Mouse (Mus musculus) C2C12 (cell line): ENCODE results near the gene Rapgef2. TPM values are rescaled to one million over a fixed set of nuclear protein-coding genes. Genes with fewer than 3 reads are reported as not detected.
"Not testable (repeated sequence)": the region's sequence is repeated elsewhere in the genome, so short reads cannot be mapped to it uniquely, and the experiment has no call there.

Experiments used
- H3K27me3 ChIP-seq: one replicate; pipeline ENCODE4 v1.6.1; 2011; ENCODE audit not compliant: control insufficient read depth, insufficient read depth, insufficient read length
- H3K36me3 ChIP-seq: one replicate; pipeline ENCODE4 v1.6.1; 2011; ENCODE audit not compliant: control insufficient read depth, insufficient read depth
- H3K4me3 ChIP-seq: one replicate; pipeline ENCODE4 v1.5.1; 2011; ENCODE audit warnings: mild to moderate bottlenecking, control low read depth; ENCODE audit not compliant: poor library complexity, insufficient read depth, severe bottlenecking
- H3K79me2 ChIP-seq: one replicate; pipeline ENCODE4 v1.6.1; 2011; ENCODE audit not compliant: control insufficient read depth, insufficient read depth
- H3K79me3 ChIP-seq: one replicate; pipeline ENCODE4 v1.6.1; 2011; ENCODE audit warnings: low read depth, control low read depth
- H3ac ChIP-seq: one replicate; pipeline ENCODE3; 2011; ENCODE audit warnings: low read depth; ENCODE audit not compliant: control insufficient read depth, insufficient read length
- CEBPB ChIP-seq: IDR thresholded peaks from one replicate; pipeline ENCODE4 v1.6.1; 2011; ENCODE audit warnings: low read depth, mild to moderate bottlenecking, control low read depth, moderate library complexity
- CTCF ChIP-seq: IDR thresholded peaks from one replicate; pipeline ENCODE4 v1.5.1; 2011; ENCODE audit not compliant: control insufficient read depth, insufficient read depth, insufficient read length
- FOSL1 ChIP-seq: IDR thresholded peaks from one replicate; pipeline ENCODE4 v1.8.0; 2011; ENCODE audit warnings: mild to moderate bottlenecking, low read length; ENCODE audit not compliant: poor library complexity, insufficient read depth, severe bottlenecking
- MAX ChIP-seq: IDR thresholded peaks from one replicate; pipeline ENCODE4 v1.6.1; 2011; ENCODE audit warnings: mild to moderate bottlenecking, control low read depth
- MYOD1 ChIP-seq: IDR thresholded peaks from one replicate; pipeline ENCODE4 v1.6.1; 2011; ENCODE audit warnings: low read depth; ENCODE audit not compliant: control insufficient read depth, insufficient read length
- MYOG ChIP-seq: IDR thresholded peaks from one replicate; pipeline ENCODE4 v1.6.1; 2011; ENCODE audit not compliant: control insufficient read depth, insufficient read length; ENCODE audit errors: extremely low read depth
- USF1 ChIP-seq: IDR thresholded peaks from one replicate; pipeline ENCODE4 v1.6.1; 2011; ENCODE audit warnings: low read depth, mild to moderate bottlenecking, control low read depth, moderate library complexity
- polyA plus RNA-seq: library from polyadenylated mRNA; unstranded; fragments of >200 nt; fragmentation: generic; extraction: Trizol; gene quantifications from one replicate; pipeline ENCODE4 v1.2.1, GENCODE M21; 2012; ENCODE audit warnings: missing spikeins

Rapgef2 gene
- polyA plus RNA-seq, 1 experiment: 5.6 TPM

DNA sequence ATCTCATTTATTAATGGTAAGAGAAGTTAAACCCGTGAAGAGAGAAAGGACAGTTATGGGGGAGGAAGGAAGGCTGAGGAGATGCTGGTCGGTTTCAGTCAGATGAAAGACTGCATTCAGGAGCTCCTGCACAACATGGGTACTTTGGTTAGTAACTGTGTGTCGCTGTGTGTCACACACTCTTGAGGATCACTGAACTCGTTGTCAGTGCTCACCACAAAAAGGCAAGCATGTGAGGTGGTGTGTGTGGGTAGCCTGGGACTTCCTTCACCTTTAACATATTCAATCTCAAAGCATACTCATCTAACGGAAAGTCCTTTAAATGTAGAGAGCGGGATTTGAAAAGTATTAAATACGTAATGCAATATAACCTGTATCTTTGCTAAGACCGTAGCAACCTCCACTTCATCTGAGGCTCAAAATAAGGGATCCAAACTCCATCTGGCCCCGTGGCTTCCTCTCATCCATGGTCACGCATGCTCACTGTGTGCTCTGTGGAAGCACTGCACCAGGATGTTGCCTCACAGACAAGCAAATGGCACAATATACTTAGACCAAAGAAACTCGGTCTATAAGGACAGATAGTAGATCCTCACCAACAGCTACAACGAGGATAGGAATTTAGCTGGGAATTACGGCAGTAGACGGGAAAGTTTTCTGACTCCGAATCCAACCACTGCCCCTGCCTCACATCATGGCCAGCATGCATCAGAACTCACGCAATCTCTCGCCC is 58.8 kb downstream of the Rapgef2 start:
- Histone ChIP-seq H3K4me3 (no peak overlapping the region), H3ac (no peak overlapping the region), H3K27me3 (no peaks in the 10 kb centered on the region), H3K36me3 (no peaks in the 10 kb centered on the region), H3K79me2 (peaks cover 61% of the 10 kb centered on the region), H3K79me3 (peaks cover 16% of the 10 kb centered on the region)
- TF ChIP-seq MYOG (no peak), MAX (no peak), MYOD1 (no peak), CTCF (no peak), FOSL1 (no peak), CEBPB (no peak), USF1 (no peak)

- Histone ChIP-seq H3K79me3 (peaks cover 16% of the 10 kb centered on the region), H3K79me2 (peaks cover 54% of the 10 kb centered on the region)
- not testable (repeated sequence) for H3K27me3 ChIP-seq, H3K36me3 ChIP-seq, H3ac ChIP-seq, H3K4me3 ChIP-seq
Measured at GRCm38 (mm10) chr3:79226807-79227206, 59.5 kb downstream of the Rapgef2 start.

GRCm38 (mm10) chr3:79225888-79226287 is 60.4 kb downstream of the Rapgef2 start:
- Histone ChIP-seq H3K4me3 (no peak overlapping the region), H3K79me2 (peaks cover 50% of the 10 kb centered on the region), H3K27me3 (no peaks in the 10 kb centered on the region), H3ac (no peak overlapping the region), H3K36me3 (no peaks in the 10 kb centered on the region), H3K79me3 (peaks cover 10% of the 10 kb centered on the region)
- TF ChIP-seq CEBPB: no peak
- no peak for TF ChIP-seq FOSL1
- TF ChIP-seq CTCF: no peak
- no peak for TF ChIP-seq MYOG
- no peak for TF ChIP-seq MAX
- no peak for TF ChIP-seq USF1
- no peak for TF ChIP-seq MYOD1

DNA sequence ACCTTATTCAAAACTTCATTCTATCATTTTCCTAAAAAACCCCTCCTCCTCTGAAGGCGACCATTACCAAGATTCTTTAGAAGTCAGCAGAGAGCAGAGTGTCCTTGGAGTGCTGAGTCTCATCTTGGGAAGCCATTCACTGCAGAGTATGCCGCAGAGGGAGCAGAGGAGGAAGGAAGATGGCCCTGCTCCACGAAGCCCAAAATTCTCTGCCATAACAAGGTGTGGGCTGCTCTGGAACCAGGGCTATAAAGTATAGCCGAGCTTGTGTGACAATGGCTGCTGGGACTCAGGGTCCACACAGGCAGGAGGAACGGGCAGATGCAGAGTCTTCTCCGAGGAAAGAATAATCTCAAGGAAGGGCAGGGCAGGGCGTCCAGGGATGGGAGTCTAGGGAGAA is 62.0 kb downstream of the Rapgef2 start:
- Histone ChIP-seq H3ac (no peak overlapping the region), H3K27me3 (no peaks in the 10 kb centered on the region), H3K4me3 (no peak overlapping the region), H3K36me3 (no peaks in the 10 kb centered on the region), H3K79me2 (peaks cover 53% of the 10 kb centered on the region), H3K79me3 (peaks cover 10% of the 10 kb centered on the region)
- TF ChIP-seq MYOD1: no peak
- TF ChIP-seq FOSL1: no peak
- TF ChIP-seq MAX: no peak
- TF ChIP-seq USF1: no peak
- TF ChIP-seq CEBPB: no peak
- no peak for TF ChIP-seq CTCF
- no peak for TF ChIP-seq MYOG

DNA sequence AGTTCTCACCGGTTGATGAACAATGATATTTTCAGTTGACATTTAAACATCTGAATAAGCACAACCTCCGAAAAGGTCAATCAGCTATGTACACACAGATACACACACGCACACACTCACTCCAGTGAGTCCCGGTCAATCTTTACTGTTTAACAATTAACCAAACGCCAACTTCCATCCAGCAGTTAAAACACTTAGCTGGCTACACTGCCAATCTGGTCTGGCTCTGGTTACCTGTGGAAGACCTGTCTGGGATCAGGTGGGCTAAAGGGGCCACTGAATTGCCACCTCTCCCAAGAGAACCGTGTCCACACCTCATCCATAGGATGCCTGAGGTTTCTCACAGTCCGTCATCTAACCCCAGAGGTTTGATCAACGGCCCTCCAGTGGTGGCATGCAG is 63.0 kb downstream of the Rapgef2 start:
- Histone ChIP-seq H3ac (no peak overlapping the region), H3K36me3 (no peaks in the 10 kb centered on the region), H3K79me2 (peaks cover 53% of the 10 kb centered on the region), H3K27me3 (no peaks in the 10 kb centered on the region), H3K4me3 (no peak overlapping the region), H3K79me3 (peaks cover 14% of the 10 kb centered on the region)
- no peak for TF ChIP-seq MYOG
- TF ChIP-seq USF1: no peak
- no peak for TF ChIP-seq CTCF
- no peak for TF ChIP-seq MYOD1
- no peak for TF ChIP-seq MAX
- no peak for TF ChIP-seq FOSL1
- TF ChIP-seq CEBPB: no peak
